Mouse (Mus musculus) natural killer cell, adult 2 months (primary cell): ENCODE data around the gene Tctex1d2.

ENCODE experiments used
- DNase-seq, 2 experiments: peaks; one replicate each; pipeline ENCODE4 v3.0.0; 2022; ENCODE audit warnings: low spot score in 2 of 2

Tctex1d2 gene

DNA sequence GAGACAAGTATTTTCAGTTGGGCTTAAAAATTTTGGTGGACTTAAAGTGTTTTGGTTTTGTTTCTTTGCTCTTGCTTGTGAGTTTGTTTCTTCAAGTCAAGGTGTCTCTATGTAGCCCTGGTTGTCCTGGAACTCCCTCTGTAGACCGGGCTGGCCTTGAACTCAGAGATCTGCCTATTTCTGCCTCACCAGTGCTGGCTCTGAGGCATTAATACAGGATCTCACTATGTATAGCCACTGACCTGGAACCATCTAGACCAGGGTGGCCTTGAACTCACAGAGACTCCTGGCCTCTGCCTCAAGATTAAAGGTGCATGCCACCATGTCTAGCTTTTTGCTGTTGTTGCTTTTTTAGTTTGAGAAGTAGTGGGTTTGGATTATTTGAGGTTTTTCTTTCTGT is 12.4 kb downstream of the Tctex1d2 start:
- no peak for DNase-seq

GRCm38 (mm10) chr16:32433138-32433537 is 13.6 kb downstream of the Tctex1d2 start:
- DNase-seq, result no peak

DNA sequence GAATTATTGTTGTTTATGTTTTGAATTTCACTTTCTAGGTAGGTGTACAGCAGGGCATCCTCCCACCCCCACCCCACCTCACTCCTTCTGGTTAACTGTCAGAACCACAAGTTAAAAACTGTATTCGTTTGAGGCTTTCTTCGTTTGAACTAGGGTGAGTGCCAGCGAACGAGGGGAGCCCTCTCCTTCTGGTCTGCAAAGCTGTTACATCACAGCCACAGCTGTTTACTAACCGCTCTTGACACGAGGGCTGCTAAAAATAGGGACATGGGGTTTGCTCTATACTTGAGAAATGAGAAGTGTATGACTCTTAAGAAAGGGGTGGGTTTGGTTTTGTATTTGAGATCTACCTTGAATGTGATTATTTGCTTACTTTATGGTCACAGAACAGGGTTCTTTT is 14.6 kb downstream of the Tctex1d2 start:
- DNase-seq, result peak; percentile 80 to 82

- DNase-seq, result no peak
Observed at GRCm38 (mm10) chr16:32434691-32435090, 15.2 kb downstream of the Tctex1d2 start.

GRCm38 (mm10) chr16:32436657-32437056 is 17.2 kb downstream of the Tctex1d2 start:
- DNase-seq, result no peak

DNA sequence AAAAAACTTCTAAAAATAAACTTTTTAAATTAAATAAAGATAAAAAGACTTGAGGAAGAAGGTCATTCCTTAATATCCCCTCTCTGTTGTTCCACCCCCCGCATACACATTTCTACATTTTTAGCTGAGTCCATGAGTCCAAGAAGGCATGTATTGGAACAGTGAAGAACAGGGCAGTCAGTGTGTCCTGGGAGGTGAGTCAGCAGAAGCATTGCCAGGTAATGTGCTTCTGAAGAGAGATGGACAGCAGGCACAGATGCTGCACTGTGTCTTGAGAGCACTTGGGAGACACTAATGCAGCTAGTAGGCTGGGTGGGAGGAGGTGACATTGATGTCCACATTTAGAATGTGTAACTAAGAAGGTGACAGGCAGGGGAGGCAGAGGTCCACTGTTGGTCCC is 17.8 kb downstream of the Tctex1d2 start:
- no peak for DNase-seq

GRCm38 (mm10) chr16:32441432-32441831 is 21.9 kb downstream of the Tctex1d2 start:
- no peak for DNase-seq

GRCm38 (mm10) chr16:32444615-32445014 is 25.1 kb downstream of the Tctex1d2 start:
- DNase-seq, result peak in 1 of 2 experiments; percentile 56

GRCm38 (mm10) chr16:32445558-32445957 is 26.1 kb downstream of the Tctex1d2 start:
- DNase-seq, result no peak

DNA sequence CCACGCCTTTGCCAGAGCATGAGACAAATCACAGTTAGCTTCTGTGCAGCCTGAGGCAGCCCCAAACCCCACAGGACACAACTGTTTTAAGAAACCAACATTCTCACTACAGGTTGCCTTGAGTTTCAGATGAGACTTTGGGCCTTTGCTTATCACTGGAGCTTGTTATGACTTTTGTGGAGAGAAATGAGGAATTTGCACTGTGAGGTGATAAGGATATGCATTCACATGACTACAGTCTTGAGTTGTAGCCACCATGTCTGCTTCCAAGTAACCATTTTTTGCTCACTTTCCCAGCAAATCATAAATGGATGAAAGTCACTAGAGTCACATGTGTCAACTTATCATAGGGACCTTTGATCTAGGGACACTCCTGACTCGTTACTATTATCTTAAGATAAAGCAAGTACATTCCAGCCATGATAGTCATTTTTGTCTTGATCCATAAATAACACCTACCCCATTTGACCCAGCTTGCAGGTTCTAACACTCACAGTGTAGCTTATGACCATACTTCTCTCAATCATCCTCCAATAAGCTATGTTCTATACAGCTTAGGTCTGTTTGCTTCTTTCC is 27.1 kb downstream of the Tctex1d2 start:
- DNase-seq, result no peak

DNA sequence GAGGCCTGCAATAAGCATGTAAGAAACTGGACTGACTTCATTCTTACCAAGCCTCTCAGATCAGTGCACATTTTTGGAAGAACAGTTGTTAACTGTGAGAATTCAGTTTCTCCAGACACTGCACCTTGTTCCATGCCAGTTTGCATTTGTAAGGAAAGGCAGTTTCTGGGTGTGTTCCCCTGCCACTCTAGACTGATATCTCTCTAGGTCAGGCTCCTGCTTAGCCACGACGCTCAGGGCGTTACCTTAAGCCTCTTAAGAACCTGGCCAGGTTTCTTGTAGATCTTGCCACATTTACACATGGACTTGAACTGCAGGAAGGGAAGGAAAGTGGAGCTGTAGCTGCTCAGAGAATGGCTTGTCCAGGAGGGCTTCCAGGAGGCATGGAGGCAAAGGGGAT is 30.2 kb downstream of the Tctex1d2 start:
- no peak for DNase-seq

DNA sequence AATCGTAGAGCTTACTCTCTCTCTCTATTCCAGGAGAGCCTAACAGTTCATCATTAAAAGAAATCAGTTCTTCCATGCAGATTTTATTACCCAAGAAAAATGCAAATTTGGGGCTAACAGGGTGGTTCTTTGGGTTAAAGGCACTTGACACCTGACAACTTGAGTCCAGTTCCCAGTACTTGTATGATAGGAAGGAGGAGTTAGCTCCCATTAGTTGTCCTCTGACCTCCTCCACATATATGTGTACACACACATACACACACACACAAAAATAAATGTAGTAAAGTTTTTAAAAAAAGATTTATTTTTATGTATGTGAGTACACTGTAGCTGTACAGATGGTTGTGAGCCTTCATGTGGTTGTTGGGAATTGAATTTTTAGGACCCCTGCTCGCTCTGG is 30.6 kb downstream of the Tctex1d2 start:
- DNase-seq, result no peak

DNA sequence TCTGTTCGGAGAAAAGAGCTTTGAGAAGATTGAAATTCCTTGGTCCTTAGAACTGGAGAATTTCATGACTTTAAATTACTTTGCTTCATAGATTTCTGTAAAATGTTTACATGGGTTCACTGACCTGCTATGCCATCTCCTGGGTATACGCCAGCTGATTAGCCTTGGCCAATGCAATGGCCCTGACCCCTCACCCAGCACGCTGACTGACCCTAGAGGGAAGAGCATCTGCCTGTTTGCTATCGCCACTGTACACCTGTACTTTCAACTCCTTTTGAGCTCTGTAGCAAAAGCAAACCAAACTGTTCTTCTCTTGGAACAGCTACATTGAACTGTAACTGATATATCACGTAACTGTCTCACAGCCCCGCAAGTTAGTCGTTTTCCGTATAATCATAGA is 33.6 kb downstream of the Tctex1d2 start:
- no peak for DNase-seq

- no peak for DNase-seq
Observed at GRCm38 (mm10) chr16:32454646-32455045, 35.1 kb downstream of the Tctex1d2 start.

DNA sequence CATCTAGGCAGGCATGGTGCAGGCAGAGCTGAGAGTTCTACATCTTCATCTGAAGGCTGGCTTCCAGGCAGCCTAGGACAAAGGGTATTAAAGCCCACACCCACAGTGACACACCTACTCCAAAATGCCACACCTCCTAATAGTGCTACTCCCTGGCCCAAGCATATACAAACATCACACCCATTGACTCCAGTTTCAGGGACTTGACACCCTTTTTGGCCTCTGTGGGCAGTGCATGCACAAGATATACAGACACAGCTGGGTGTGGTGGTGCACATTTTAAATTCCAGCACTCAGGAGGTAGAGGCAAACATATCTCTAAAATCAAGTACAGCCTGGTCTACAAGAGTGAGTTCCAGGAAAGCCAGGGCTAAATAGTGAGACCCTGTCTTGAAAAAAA is 36.6 kb downstream of the Tctex1d2 start:
- no peak for DNase-seq

DNA sequence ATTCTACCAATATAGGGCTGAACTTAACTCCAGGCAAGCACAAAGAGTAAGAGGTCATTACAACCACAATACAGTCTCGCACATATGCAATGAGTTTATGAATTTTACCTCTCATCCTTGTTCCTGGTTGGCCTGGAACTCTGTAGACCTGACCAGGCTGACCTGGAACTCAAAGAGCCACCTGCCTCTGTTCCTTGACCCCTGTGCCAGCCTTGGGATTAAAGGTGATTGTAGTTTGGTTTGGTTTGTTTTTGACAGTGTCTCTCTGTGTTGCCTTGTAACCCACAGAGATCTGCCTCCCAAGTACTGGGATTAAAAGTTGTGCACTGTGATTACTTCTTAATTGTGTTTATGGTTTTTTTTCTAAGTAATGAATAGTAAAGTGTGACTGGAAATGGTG is 37.3 kb downstream of the Tctex1d2 start:
- DNase-seq, result no peak

DNA sequence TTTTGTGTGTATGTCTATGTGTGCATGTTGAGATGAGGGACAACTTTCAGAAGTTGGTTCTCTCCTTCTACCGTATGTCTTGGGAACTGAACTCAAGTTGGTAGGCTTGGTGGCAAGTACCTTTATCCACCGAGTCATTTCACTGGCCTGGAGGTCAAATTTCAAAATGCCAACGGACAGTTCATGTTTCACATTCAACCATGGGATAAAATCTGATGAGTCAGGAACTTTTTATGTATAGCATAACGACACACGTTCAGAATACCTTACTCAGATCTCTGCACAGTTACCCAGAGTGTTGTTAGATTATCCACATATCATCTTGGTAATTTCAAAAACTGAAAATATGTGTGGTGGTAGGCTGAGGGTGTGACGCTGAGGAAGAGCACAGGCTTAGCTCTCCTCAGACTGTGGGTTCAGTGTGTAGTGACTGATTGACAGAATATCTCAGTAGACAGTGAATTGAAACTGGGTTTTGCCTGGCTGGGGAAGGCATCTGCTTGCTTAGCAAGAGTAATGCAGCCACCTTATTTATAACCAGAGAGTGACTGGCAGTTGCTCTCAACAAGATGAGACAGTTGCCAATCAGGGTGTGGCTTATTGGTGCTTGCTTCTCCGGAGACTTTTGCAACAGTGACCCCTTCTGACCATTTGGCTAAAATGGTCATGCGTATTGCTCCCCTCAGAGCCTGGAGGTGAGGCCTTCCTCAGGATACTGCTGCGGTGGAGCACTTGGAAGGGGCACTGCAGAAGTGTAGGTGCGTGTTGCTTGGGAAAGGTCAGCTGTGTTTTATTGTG is 38.3 kb downstream of the Tctex1d2 start:
- peak; percentile 42 to 56 for DNase-seq

DNA sequence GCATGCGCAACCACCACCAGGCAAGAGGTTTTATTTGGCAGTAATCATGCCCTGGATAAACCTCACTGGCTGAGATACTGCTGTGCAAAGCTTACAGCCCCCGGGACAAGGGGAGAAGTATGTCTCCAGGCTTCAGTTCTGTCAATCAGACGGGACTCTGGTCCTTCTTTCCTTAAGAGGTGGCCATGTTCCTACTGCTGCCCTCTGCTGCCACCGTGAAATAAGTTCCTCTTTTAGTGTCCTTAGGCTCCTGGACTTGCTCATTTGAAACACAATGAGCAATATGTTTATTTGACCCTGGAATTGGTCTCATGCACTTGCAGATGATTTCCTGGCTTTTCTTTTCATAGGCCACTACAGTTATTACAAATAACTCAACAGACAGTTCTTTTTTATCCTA is 41.0 kb downstream of the Tctex1d2 start:
- no peak for DNase-seq

GRCm38 (mm10) chr16:32461713-32462112 is 42.2 kb downstream of the Tctex1d2 start:
- no peak for DNase-seq

- no peak for DNase-seq
Observed at GRCm38 (mm10) chr16:32462950-32463349, 43.4 kb downstream of the Tctex1d2 start.

- no peak for DNase-seq
Observed at GRCm38 (mm10) chr16:32463426-32463825, 43.9 kb downstream of the Tctex1d2 start.

DNA sequence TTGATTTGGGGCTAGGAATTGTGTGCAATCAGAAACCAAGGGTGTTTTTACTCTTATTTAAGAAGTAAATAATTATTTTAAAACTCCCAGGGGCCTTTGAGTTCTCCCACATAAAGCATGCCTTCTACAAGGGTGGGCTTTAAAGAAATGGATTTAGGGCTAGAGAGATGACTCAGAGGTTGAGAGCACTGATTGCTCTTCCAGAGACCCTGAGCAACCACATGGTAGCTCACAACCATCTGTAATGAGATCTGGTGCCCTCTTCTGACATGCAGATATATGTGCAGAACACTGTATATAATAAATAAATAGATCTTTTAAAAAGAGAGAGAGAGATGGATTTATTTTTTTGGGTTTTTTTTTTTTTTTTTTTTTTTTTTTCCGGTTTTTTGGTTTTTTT is 45.4 kb downstream of the Tctex1d2 start:
- DNase-seq, result no peak

DNA sequence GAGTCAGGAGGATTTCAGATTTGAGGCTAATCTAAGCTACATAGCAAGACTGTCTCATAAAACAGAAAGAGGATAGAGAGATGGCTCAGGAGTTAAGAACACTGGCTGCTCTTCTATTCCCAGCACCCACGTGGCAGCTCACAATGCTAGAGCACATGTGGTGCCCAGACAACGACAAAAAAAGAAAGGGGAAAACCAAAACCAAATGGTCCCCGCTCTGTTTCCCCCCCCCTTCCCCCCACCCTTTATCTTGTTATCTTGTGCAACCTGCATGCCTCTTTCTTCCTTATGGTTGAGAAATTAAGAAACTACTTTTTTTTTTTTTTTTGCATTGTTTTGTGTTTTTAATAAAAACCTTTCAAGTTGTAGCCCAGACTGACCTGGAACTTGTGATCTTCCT is 49.0 kb downstream of the Tctex1d2 start:
- no peak for DNase-seq
